In the genomic region with DNA sequence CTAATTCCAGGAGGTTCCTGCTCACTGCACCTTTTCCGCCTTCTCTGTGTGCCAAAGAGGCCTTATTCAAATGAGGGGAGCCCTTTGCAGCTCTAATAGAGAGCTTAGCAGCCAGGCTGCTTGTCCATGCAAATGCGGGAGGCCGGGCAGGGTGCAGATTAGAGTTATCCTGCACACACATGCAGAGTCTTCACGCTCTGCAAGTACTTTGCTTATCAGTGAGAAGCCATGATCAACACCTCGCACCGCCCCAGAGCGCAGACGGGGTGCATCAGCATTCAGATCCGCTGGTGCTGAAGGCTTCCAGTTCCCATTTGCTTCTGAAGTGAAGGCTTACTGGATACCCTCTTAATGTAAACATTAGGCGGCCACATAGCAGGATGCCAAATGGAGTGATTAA, we compare ENCODE assay signal across 18 mouse cellular contexts.
DNase-seq lines count a peak whose midpoint lies in the region; ATAC-seq and TF ChIP-seq lines count a peak whose summit lies in the region.
"Had no signal": no experiment of that assay in that cellular context is flagged by ENCODE, and none has a peak within 500 bp of the region (broad histone marks: within the 10 kb centered on the region; RNA-seq: fewer than 3 reads in every experiment).

No protein-coding gene starts in this region.

- 19% methylated on average over 10 of the region's 10 CpGs for WGBS in forebrain, embryonic 10.5 days
- 10% methylated on average over 10 of the region's 10 CpGs for WGBS in forebrain, postnatal 0 days
- WGBS in hindbrain, embryonic 14.5 days = 19% methylated on average over 10 of the region's 10 CpGs
- WGBS in hindbrain, embryonic 10.5 days = 21% methylated on average over 10 of the region's 10 CpGs
- WGBS in liver, embryonic 14.5 days (ENCODE audit: insufficient replicate concordance) = 10% methylated on average over 10 of the region's 10 CpGs

- H3K9me3 ChIP-seq in forebrain, embryonic 10.5 days = no peaks in the 10 kb centered on the region
- no peaks in the 10 kb centered on the region for H3K9me3 ChIP-seq in forebrain, postnatal 0 days (ENCODE audit: low read length)
- no peaks in the 10 kb centered on the region for H3K9me3 ChIP-seq in hindbrain, embryonic 14.5 days (ENCODE audit: control insufficient read depth, low read length)
- H3K9me3 ChIP-seq in hindbrain, embryonic 10.5 days = no peaks in the 10 kb centered on the region
- no peaks in the 10 kb centered on the region for H3K9me3 ChIP-seq in liver, embryonic 14.5 days (ENCODE audit: control insufficient read depth, low read length)
- H3K9me3 ChIP-seq: embryonic facial prominence, embryonic 12.5 days; heart, embryonic 15.5 days had no signal

- no peak overlapping the region for H3K4me2 ChIP-seq in forebrain, postnatal 0 days (ENCODE audit: low read depth)
- no peak overlapping the region for H3K4me2 ChIP-seq in hindbrain, embryonic 14.5 days (replicated peaks)
- H3K4me2 ChIP-seq in liver, embryonic 14.5 days (ENCODE audit: low read depth) = no peak overlapping the region
- H3K4me2 ChIP-seq: embryonic facial prominence, embryonic 12.5 days; heart, embryonic 15.5 days had no signal

- H3K27me3 ChIP-seq in forebrain, embryonic 10.5 days (ENCODE audit: poor library complexity, severe bottlenecking) = 0 out of 2 replicates have a peak, but pooled peaks cover 4% of the 10 kb centered on the region
- H3K27me3 ChIP-seq in forebrain, postnatal 0 days (ENCODE audit: insufficient read depth, low read length) = no peaks in the 10 kb centered on the region
- no peaks in the 10 kb centered on the region for H3K27me3 ChIP-seq in hindbrain, embryonic 14.5 days (ENCODE audit: control insufficient read depth, insufficient read depth, low read length)
- H3K27me3 ChIP-seq in hindbrain, embryonic 10.5 days (ENCODE audit: insufficient read depth, poor library complexity, severe bottlenecking) = no peaks in the 10 kb centered on the region
- H3K27me3 ChIP-seq in liver, embryonic 14.5 days (ENCODE audit: control insufficient read depth, insufficient read depth, low read length) = no peaks in the 10 kb centered on the region

- peak; percentile 24 for DNase-seq in forebrain, embryonic 10.5 days (ENCODE audit: extremely low spot score, low spot score)
- no peak for DNase-seq in forebrain, postnatal 0 days
- DNase-seq in hindbrain, embryonic 14.5 days (ENCODE audit: low spot score) = peak; percentile 43
- no peak for DNase-seq in hindbrain, embryonic 10.5 days (ENCODE audit: low spot score)
- DNase-seq in liver, embryonic 14.5 days (ENCODE audit: low read depth in 3 of 3, low spot score in 3 of 3) = no peak
- DNase-seq in yolk sac, embryonic 10.5 days (ENCODE audit: low spot score) = peak; percentile 3
- DNase-seq in adrenal gland, adult 18-20 months (ENCODE audit: low spot score in 2 of 2) = no peak
- no peak for DNase-seq in kidney, postnatal 10 days
- DNase-seq: cerebellum, adult 9-10 months; kidney, postnatal 25 days; right cerebral cortex, adult 18-20 months; thymus, adult 18-20 months had no signal

- no peak for TF ChIP-seq EP300 in liver, embryonic 14.5 days (IDR thresholded peaks at IDR 0.05; ENCODE audit: low read depth)

- H3K36me3 ChIP-seq in forebrain, embryonic 10.5 days (replicated peaks) = no peaks in the 10 kb centered on the region
- H3K36me3 ChIP-seq in forebrain, postnatal 0 days (ENCODE audit: insufficient read depth) = no peaks in the 10 kb centered on the region
- no peaks in the 10 kb centered on the region for H3K36me3 ChIP-seq in hindbrain, embryonic 14.5 days (replicated peaks; ENCODE audit: control insufficient read depth, insufficient read depth)
- no peaks in the 10 kb centered on the region for H3K36me3 ChIP-seq in hindbrain, embryonic 10.5 days
- no peaks in the 10 kb centered on the region for H3K36me3 ChIP-seq in liver, embryonic 14.5 days (replicated peaks; ENCODE audit: control insufficient read depth, insufficient read depth, low read depth)
- H3K36me3 ChIP-seq: embryonic facial prominence, embryonic 12.5 days; G1E; heart, embryonic 15.5 days had no signal

- no peak for TF ChIP-seq CTCF in forebrain, postnatal 0 days (IDR thresholded peaks at IDR 0.05; ENCODE audit: low read depth)
- no peak for TF ChIP-seq CTCF in liver, embryonic 14.5 days (IDR thresholded peaks at IDR 0.05; ENCODE audit: low read depth)

- H3K27ac ChIP-seq in forebrain, embryonic 10.5 days = no peak overlapping the region
- H3K27ac ChIP-seq in forebrain, postnatal 0 days (ENCODE audit: low read depth, low read length) = no peak overlapping the region
- H3K27ac ChIP-seq in hindbrain, embryonic 14.5 days = no peak overlapping the region
- H3K27ac ChIP-seq in hindbrain, embryonic 10.5 days = no peak overlapping the region
- H3K27ac ChIP-seq in liver, embryonic 14.5 days = no peak overlapping the region
- H3K27ac ChIP-seq: embryonic facial prominence, embryonic 12.5 days; heart, embryonic 15.5 days had no signal

- H3K4me1 ChIP-seq in forebrain, embryonic 10.5 days = peaks cover 12% of the 10 kb centered on the region
- H3K4me1 ChIP-seq in forebrain, postnatal 0 days (ENCODE audit: insufficient read depth) = no peaks in the 10 kb centered on the region
- 0 out of 2 replicates have a peak, but pooled peaks cover 2% of the 10 kb centered on the region for H3K4me1 ChIP-seq in hindbrain, embryonic 14.5 days (replicated peaks; ENCODE audit: control insufficient read depth, insufficient read depth, low read length)
- peaks cover 10% of the 10 kb centered on the region for H3K4me1 ChIP-seq in hindbrain, embryonic 10.5 days (replicated peaks)
- H3K4me1 ChIP-seq in liver, embryonic 14.5 days (replicated peaks; ENCODE audit: control insufficient read depth in 2 of 2, insufficient read depth in 2 of 2, low read length in 1 of 2) = no peaks in the 10 kb centered on the region
- H3K4me1 ChIP-seq: embryonic facial prominence, embryonic 12.5 days had no signal

- no peak overlapping the region for H3K9ac ChIP-seq in forebrain, postnatal 0 days
- H3K9ac ChIP-seq in hindbrain, embryonic 14.5 days = no peak overlapping the region
- no peak overlapping the region for H3K9ac ChIP-seq in liver, embryonic 14.5 days (replicated peaks)
- H3K9ac ChIP-seq: embryonic facial prominence, embryonic 12.5 days; heart, embryonic 15.5 days had no signal

- H3K4me3 ChIP-seq in forebrain, embryonic 10.5 days = no peak overlapping the region
- H3K4me3 ChIP-seq in forebrain, postnatal 0 days (ENCODE audit: low read depth, low read length) = no peak overlapping the region
- H3K4me3 ChIP-seq in hindbrain, embryonic 14.5 days (replicated peaks; ENCODE audit: low read length) = no peak overlapping the region
- H3K4me3 ChIP-seq in hindbrain, embryonic 10.5 days = no peak overlapping the region
- no peak overlapping the region for H3K4me3 ChIP-seq in liver, embryonic 14.5 days (ENCODE audit: insufficient read depth in 1 of 2, low read depth in 2 of 2, low read length in 2 of 2)
- H3K4me3 ChIP-seq: embryonic facial prominence, embryonic 12.5 days; heart, embryonic 15.5 days had no signal

- no peak for ATAC-seq in forebrain, postnatal 0 days
- no peak; the same call in 1 of the 2 replicates for ATAC-seq in hindbrain, embryonic 14.5 days (ENCODE audit: low FRiP score)
- peak; percentile 31; the same call in 1 of the 2 replicates for ATAC-seq in liver, embryonic 14.5 days (ENCODE audit: insufficient read depth)
- ATAC-seq: activated CD4-positive, CD25-positive, alpha-beta regulatory T cell, adult 4 months; intestine, embryonic 16.5 days; lung, postnatal 0 days had no signal

Comparison
In these comparisons a context has a peak if more than half of its experiments do, and no peak if none do; other contexts are left out.
1. DNase-seq: peak in forebrain, embryonic 10.5 days (single experiment), hindbrain, embryonic 14.5 days (single experiment) and yolk sac, embryonic 10.5 days (single experiment); none in forebrain, postnatal 0 days (single experiment), hindbrain, embryonic 10.5 days (single experiment), liver, embryonic 14.5 days (0 of 3), adrenal gland, adult 18-20 months (0 of 2) and kidney, postnatal 10 days (single experiment).